In the genomic region with DNA sequence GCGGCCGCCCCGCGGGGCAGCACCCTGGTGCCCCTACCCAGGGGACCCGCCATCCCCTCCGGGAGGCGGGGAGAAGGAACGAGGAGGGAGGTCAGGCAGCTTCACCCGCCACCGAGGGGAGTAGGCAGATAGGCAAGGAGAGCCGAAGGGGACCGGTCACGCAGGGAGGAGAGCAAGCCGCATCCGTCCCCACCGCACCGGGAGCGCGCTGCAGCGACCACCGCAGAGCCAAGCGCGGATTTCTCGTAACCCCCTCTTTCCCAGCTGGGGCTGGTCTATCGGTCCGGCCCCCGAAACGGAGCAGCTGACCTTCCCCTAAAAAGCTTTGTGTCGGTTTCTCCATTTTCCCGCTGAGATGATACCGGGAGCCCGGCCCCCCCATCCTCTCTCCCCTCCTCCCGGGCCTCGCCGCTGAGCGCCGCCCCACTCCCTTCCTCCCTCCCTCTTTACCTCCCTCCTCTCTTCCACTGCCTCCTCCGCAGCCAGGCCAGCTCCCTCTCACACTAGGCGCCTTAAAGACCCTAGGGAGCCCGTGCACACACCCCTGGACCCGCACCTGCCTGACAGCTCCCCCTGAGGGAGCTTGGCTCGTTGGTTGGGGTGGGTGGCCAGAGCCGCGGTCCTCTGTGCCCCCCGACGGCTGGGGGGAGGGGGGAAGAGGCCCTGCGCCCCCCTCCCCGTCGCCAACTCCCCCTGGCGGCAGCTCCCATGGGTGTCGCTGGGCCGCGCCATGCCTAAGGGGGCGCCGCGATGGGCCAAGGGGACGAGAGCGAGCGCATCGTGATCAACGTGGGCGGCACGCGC, we compare ENCODE assay signal across 8 mouse cellular contexts. TPM values are rescaled to one million over a fixed set of nuclear protein-coding genes. Genes with fewer than 3 reads are reported as not detected.
DNase-seq lines count a peak whose midpoint lies in the region; ATAC-seq and TF ChIP-seq lines count a peak whose summit lies in the region.

No protein-coding gene starts in this region.

- peak overlapping the region; percentile 83 for H3K4me2 ChIP-seq in forebrain, embryonic 13.5 days
- H3K4me2 ChIP-seq in neural tube, embryonic 13.5 days, result peak overlapping the region; percentile 65

- DNase-seq in gastrocnemius, adult 2 months, result peak; percentile 71
- no peak for DNase-seq in gastrocnemius, postnatal 10 days
- no peak for DNase-seq in G1E (ENCODE audit: low spot score)
- DNase-seq in left cerebral cortex, postnatal 10 days (ENCODE audit: extremely low spot score in 1 of 2, low spot score in 2 of 2), result peak; percentile 56 to 80
- DNase-seq in ovary, adult 18-20 months (ENCODE audit: low spot score), result no peak
- DNase-seq in kidney, postnatal 4 days, result no peak

- TF ChIP-seq CTCF in gastrocnemius, adult 2 months (IDR thresholded peaks at IDR 0.05), result peak; percentile 52
- TF ChIP-seq CTCF in G1E (IDR thresholded peaks at IDR 0.05; ENCODE audit: low read depth, low read length), result no peak

- peak overlapping the region; percentile 89 for H3K27ac ChIP-seq in gastrocnemius, adult 2 months
- peak overlapping the region; percentile 73 for H3K27ac ChIP-seq in forebrain, embryonic 13.5 days
- H3K27ac ChIP-seq in neural tube, embryonic 13.5 days (replicated peaks), result peak overlapping the region; percentile 86

- H3K4me3 ChIP-seq in gastrocnemius, adult 2 months, result peak overlapping the region; percentile 82
- H3K4me3 ChIP-seq in G1E (ENCODE audit: low read depth, low read length), result 0 out of 2 replicates have a peak overlapping the region, but pooled peaks have one; percentile 6
- H3K4me3 ChIP-seq in forebrain, embryonic 13.5 days, result peak overlapping the region; percentile 77
- H3K4me3 ChIP-seq in neural tube, embryonic 13.5 days, result peak overlapping the region; percentile 86

- H3K36me3 ChIP-seq in G1E (replicated peaks), result no peaks in the 10 kb centered on the region
- H3K36me3 ChIP-seq in forebrain, embryonic 13.5 days (ENCODE audit: poor library complexity, severe bottlenecking), result no peaks in the 10 kb centered on the region
- no peaks in the 10 kb centered on the region for H3K36me3 ChIP-seq in neural tube, embryonic 13.5 days

- H3K9me3 ChIP-seq in G1E (replicated peaks), result peaks cover 23% of the 10 kb centered on the region
- no peaks in the 10 kb centered on the region for H3K9me3 ChIP-seq in forebrain, embryonic 13.5 days (replicated peaks)
- no peaks in the 10 kb centered on the region for H3K9me3 ChIP-seq in neural tube, embryonic 13.5 days

- no peaks in the 10 kb centered on the region for H3K4me1 ChIP-seq in G1E (ENCODE audit: insufficient read depth, low read depth, low read length)
- peaks cover 45% of the 10 kb centered on the region for H3K4me1 ChIP-seq in forebrain, embryonic 13.5 days
- peaks cover 60% of the 10 kb centered on the region for H3K4me1 ChIP-seq in neural tube, embryonic 13.5 days (replicated peaks)

- 2% methylated on average over 58 of the region's 64 CpGs for WGBS in forebrain, embryonic 13.5 days
- under 1% methylated on average over 60 of the region's 64 CpGs for WGBS in neural tube, embryonic 13.5 days

- no peak for ATAC-seq in G1E (ENCODE audit: extremely low read depth, insufficient number of reproducible peaks, low FRiP score, poor library complexity, severe bottlenecking)
- peak; percentile 67 for ATAC-seq in forebrain, embryonic 13.5 days
- peak; percentile 57 for ATAC-seq in neural tube, embryonic 13.5 days (ENCODE audit: low read depth)

- H3K27me3 ChIP-seq in G1E (ENCODE audit: insufficient read depth, low read length), result peaks cover 3% of the 10 kb centered on the region; the same call in 1 of the 2 replicates
- H3K27me3 ChIP-seq in forebrain, embryonic 13.5 days, result peaks cover 54% of the 10 kb centered on the region
- peaks cover 58% of the 10 kb centered on the region for H3K27me3 ChIP-seq in neural tube, embryonic 13.5 days

- intact Hi-C loops in gastrocnemius, adult 2 months (cut with DNase I), result loop anchor here (5.0 kb wide), 1 partner anchor 85 kb away; no protein-coding TSS in a partner anchor
- intact Hi-C loops in left cerebral cortex, postnatal 10 days (cut with DNase I), result loop anchor here (2.0 to 10.0 kb wide), 3 partner anchors 26 to 138 kb away; no protein-coding TSS in a partner anchor

- peak overlapping the region; percentile 88 for H3K9ac ChIP-seq in forebrain, embryonic 13.5 days
- peak overlapping the region; percentile 96 for H3K9ac ChIP-seq in neural tube, embryonic 13.5 days

RNA-seq across cellular contexts. Expression of gene Kcnc1, which starts 0.8 kb away (rescaled TPM):
- total RNA-seq in gastrocnemius, adult 2 months (2021), result 10 to 100 TPM; 38.9 to 66.6 TPM
- total RNA-seq in gastrocnemius, postnatal 10 days (2021), result 10 to 100 TPM; 19.7 to 21.1 TPM
- total RNA-seq in G1E (2014; fragmentation: Nextera tagmentation) (not detected in 2 replicates), G1E (2017) (0.06 and 0.11 TPM in 2 replicates)
- not detected in 2 replicates for polyA plus RNA-seq in G1E (2012)
- 3.6 and 6.9 TPM in 2 replicates for polyA plus RNA-seq in forebrain, embryonic 13.5 days (2015; fragmentation: Nextera tagmentation; extraction: Ambion mirVana)
- 10 to 100 TPM; 52.9 to 53.4 TPM for total RNA-seq in left cerebral cortex, postnatal 10 days (2021)
- polyA plus RNA-seq in neural tube, embryonic 13.5 days (2015; fragmentation: Nextera tagmentation; extraction: Ambion mirVana), result 8.5 and 12.2 TPM in 2 replicates

RNA-seq across cellular contexts. Expression of gene Myod1, which starts 20.9 kb away (rescaled TPM):
- 10 to 100 TPM; 17.3 to 21.3 TPM for total RNA-seq in gastrocnemius, adult 2 months (2021)
- total RNA-seq in gastrocnemius, postnatal 10 days (2021), result 10 to 100 TPM; 36.8 to 45.3 TPM
- total RNA-seq in G1E (2014; fragmentation: Nextera tagmentation) (not detected in 2 replicates), G1E (2017) (0.05 TPM in 1 of 2 replicates, not detected in the other)
- polyA plus RNA-seq in G1E (2012), result not detected in 2 replicates
- polyA plus RNA-seq in forebrain, embryonic 13.5 days (2015; fragmentation: Nextera tagmentation; extraction: Ambion mirVana), result not detected in 2 replicates
- not detected for total RNA-seq in left cerebral cortex, postnatal 10 days (2021)
- 2.2 and 8.1 TPM in 2 replicates for polyA plus RNA-seq in neural tube, embryonic 13.5 days (2015; fragmentation: Nextera tagmentation; extraction: Ambion mirVana)

Comparison
In these comparisons a context has a peak if more than half of its experiments do, and no peak if none do; other contexts are left out.
1. DNase-seq: peak in gastrocnemius, adult 2 months (single experiment) and left cerebral cortex, postnatal 10 days (2 of 2); none in gastrocnemius, postnatal 10 days (single experiment), G1E (single experiment), ovary, adult 18-20 months (single experiment) and kidney, postnatal 4 days (0 of 2).
2. H3K4me3 ChIP-seq: peak in every context shown above with its lines; median percentile 86 in neural tube, embryonic 13.5 days; 82 in gastrocnemius, adult 2 months; 77 in forebrain, embryonic 13.5 days; 6 in G1E.
3. RNA of gene Kcnc1, which starts 0.8 kb away (total RNA-seq): 38.9 to 66.6 TPM in gastrocnemius, adult 2 months, 52.9 to 53.4 TPM in left cerebral cortex, postnatal 10 days and 19.7 to 21.1 TPM in gastrocnemius, postnatal 10 days; 0.06 to 0.11 TPM in G1E; every median in the first group is over 10 times any median in the second.
4. RNA of gene Myod1, which starts 20.9 kb away (total RNA-seq): 36.8 to 45.3 TPM in gastrocnemius, postnatal 10 days and 17.3 to 21.3 TPM in gastrocnemius, adult 2 months; 0.05 TPM in G1E and not detected in left cerebral cortex, postnatal 10 days; every median in the first group is over 10 times any median in the second.
5. Peak in every context shown above with its lines, with median percentiles within 50 percentile points of each other: H3K27ac ChIP-seq.